Mouse (Mus musculus) layer of hippocampus, adult 9-11 months (tissue): ENCODE results near the gene Il31.
"Not testable (repeated sequence)": the region's sequence is repeated elsewhere in the genome, so short reads cannot be mapped to it uniquely, and the experiment has no call there.

Source experiments
- DNase-seq: peaks from one replicate; pipeline ENCODE4 v3.0.0; 2022

Gene Il31

DNA sequence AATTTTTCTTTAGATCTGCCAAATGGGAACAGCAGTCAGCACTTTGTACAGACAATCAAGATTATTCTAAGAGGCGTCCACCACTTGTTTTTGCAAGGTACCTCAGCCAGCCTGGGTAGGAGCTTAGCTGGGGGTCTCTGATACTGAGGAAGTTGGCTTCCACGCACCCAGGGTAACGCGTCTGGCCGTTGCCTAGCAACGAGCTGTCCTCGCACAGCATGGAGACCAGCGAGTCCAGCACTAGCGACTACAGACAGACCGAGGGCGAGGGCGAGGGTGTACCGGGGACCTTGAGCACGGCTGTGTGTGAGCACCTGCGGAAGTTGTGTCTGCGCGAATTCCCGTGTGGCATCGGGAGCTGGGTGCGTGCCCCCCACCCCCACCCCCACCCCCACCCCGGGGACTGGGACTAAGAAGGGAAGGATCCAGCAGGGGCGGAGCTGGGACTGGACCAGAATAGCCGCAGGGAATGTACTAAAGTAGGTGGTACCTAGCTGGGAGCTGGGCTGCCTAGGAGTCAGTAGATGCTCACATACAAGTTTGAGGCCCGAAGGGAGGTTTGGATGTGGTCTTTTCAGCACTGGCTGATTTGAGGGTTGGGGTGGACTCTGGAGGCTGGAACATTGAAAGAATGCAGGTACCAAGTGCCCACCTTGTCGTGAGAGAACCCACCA is at the start of gene Il31, which contains the start of gene Lrrc43:
Gene Il31 (minus strand): TSS at position 378 of the 674 bp plus-strand sequence.
Gene Lrrc43 (plus strand): TSS at position 194 of the 674 bp plus-strand sequence.
- DNase-seq, result no peak

DNA sequence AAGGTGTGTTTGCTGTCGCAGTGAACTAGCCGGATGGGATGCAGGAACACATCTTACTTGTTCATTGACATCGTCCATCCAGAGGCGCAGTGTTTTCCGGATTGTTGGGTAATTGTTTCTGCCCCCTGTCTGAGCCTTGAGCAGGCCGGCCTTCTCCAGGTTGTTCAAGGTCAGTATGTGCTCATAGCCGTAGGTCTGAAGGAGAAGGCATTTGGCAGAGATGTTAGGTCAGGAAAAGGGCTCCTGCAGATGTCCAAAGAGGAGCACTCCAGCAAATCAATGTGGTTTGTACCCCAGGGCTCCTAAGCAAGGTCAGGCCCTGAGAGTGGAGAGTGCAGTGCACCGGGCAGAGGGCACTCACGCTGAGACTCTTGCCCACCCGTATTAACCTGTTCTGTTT is 44.5 kb upstream of the Il31 start:
- DNase-seq, result no peak

DNA sequence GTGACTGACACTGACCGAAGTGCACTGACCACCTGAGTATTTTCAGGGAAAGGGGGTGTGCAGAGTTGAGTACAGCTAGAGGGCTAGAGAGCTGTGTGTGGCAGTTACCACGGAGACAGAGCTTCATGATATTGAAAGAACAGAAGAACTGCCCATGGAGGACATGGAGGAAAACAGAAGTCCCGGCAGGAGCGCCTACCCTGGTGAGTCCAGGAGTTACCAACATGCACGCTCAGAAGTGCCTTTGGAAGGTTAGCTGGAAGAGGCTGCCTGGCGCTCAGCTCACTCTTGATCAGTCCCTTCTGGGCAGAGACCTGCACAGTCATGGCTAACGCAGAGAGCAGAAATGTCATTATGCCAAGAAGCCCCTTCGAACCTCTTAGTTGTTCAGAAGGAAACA is 40.8 kb upstream of the Il31 start:
- no peak for DNase-seq

DNA sequence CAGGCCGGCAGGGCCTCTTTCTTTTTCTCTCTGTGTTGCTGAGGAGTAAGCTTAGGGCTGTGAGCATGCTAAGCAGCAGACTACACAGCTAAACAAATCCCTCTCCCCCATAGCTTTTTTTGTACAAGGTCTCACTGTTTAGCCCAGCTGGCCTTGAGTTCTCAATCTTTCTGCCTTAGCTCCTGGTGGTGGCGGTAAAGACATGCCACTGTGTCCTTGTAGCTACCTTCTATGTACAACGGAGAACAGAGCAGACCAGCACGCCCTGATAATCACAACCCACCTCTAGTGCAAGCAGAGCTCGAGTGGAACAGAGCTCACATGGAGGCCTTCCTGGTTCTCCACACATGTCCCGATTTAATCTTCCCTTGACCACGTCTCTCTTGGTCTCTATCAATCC is 39.4 kb upstream of the Il31 start:
- no peak for DNase-seq

DNA sequence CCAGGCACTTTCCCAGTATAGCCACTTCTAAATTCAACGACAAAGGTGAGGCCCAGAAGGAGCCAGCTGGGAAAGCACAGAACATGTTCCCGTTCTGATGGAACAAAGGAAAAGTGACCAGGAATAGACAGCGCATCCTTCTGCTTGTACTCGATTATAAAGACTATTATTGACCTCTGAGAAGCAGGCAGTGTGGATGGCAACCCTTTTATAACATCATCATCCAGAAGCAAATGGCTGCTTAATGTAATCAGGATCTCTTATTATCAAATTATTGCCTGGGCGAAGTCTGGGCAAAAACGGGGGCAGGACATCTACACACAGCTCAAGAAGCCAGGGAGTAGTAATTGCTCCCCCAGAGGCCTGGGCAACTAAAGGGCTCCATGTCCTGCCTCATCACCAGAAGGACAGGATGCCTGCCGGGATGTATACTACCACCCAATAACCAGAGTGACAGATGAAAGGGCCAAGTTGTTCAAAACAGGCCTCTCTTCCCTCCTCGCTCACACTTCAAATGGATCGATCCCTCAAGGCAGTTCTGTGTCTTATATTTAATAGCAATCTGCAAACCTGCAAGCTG is 36.7 kb upstream of the Il31 start:
- DNase-seq, result no peak

DNA sequence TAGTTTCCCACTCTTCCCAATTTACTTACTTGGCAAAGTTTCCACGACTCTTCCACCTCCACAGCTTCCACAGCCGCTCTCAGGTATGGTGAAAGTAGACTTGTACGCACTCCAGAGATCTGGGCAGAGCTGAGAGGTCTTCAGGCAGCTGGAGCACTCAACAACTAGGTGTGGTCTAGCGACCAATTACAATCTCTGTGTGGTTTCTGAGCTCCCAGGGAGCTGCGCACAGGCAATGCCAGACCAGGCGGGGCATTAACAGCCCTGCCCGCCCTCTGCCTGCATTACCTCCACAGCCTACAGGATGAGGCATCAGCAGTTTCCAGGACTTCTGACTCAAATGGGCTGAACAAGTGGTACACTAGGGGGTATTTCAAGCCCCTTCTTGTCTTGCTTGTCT is 36.0 kb upstream of the Il31 start, which contains the start of gene Gm49027:
Gene Gm49027 (minus strand): TSS at position 208 of the 400 bp plus-strand sequence.
- no peak for DNase-seq

DNA sequence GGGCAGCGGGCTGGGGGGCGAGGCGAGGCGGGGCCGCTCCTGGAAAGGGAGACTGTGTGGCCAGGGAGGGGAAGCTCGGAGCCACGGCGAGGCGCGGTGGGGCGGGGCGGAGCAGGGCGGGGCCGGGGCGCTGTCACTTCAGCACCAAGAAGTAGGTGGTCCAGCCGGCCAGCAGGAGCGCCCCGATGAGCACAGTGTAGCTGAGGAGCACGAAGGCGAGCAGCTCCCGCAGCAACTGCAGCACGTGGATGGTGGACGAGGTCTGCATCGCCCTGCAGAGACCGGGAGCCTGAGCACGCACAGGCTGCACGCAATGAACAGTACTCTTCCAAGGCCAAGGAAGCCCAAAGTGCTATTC is 35.1 kb upstream of the Il31 start:
- no peak for DNase-seq

DNA sequence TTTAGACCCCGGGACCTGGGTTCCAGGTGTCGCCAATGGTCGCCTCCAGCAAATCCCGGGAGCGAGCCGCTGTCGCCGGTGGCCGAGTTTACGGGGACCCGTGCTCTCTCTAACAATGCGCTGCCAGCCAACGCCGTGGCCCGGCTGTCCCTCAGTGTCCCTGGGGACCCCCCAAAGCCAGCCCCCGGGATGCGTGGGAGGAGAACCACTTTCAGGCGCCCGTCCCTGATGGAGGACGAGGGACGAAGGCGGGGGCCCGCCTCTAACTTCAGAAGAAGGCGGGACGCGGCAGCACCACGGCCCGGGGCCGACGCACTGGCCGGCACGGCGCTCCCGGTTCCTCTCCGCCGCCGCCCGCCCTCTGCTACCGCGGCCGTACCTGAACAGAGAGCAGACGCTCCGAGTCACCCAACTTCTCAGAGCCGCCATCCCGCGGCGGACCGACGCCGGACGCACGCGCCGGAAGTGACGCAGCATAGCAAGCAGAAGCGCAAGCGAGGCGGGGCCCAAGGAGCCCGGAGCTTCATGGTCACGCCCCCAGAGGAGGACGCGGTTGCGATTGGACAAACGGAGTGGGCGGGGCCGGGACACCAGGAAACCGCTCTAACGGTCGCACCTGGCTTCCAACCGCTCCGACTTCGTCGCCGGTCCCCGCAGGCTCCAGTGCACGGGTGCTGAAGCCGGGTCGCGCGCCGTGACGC is 34.6 kb upstream of the Il31 start, which contains the start of gene Diablo:
Gene Diablo (minus strand): TSS at position 485 of the 701 bp plus-strand sequence.
- DNase-seq, result peak; percentile 98

DNA sequence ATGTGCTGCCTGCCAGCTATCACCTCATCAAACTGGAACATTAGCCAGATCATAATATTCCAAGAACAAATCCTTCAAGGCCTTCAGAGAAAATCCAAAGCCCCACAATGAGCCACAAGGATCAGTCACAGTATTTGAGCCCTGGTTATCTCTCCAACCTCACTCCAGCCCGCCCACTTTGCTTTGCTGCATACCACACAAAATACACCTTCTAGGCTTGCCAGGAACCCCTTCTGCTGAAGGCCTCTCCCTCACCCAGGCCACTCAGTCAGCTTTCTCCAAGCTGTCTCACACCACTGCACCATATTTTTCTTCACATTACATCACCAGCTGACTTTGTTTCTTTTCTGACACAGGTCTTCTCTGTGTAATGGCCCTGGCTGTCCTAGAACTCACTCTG is 32.9 kb upstream of the Il31 start:
- DNase-seq, result no peak

DNA sequence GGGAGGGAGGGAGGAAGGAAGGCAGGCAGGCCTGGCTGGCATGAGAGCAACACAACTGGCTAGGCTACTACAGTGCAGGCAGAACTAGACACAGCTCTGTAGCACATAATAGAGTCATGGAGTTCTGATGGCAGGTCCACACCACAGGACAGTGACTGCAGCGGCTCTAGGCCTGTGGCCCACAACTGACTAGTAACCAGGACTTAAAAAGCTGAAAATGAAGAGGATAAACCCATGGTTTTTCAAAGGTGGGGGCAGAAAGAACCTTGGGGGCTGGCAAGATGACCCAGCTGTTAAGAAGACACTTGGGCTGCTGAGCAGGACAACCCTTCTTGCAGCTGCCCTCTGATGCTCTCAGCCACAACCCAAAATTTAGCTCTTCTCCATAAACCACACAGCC is 32.3 kb upstream of the Il31 start:
- no peak for DNase-seq

DNA sequence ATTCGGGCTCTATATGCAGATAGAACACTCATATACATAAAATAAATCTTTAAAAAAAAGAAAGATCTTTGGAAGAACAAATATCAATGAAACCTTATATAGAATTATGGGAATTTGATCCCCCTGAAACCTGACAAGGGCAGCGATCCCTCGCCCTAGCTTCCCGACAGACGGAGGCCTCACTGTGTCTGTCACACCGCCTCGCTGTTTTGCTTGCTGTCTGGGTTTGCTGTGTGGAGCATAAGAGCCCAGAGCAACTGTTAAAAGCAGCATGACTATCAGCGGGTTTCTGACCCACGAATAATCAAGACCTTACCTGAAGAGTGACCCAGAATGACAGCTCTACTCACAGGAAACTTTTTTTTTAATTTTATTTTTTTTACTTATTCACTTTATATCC is 31.4 kb upstream of the Il31 start:
- no peak for DNase-seq

DNA sequence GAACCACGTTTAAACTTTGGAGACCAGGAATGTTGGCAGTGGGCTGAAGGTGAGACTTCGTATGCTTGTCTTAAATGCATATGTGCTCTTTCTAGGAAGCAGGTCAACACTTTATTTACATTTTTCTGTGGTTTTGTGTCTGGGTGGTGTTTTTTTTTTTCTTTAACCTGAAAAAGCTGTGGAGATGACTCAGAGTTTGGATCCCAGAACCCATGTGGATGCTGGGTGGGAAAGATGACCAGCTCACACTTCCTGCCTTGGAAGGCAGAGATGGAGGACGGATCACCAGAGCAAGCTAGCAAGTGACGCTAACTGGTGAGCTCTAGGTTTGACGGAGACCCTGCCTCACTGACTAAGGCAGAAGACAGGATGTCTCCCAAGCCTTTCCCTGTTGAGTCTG is 25.6 kb upstream of the Il31 start:
- no peak for DNase-seq

DNA sequence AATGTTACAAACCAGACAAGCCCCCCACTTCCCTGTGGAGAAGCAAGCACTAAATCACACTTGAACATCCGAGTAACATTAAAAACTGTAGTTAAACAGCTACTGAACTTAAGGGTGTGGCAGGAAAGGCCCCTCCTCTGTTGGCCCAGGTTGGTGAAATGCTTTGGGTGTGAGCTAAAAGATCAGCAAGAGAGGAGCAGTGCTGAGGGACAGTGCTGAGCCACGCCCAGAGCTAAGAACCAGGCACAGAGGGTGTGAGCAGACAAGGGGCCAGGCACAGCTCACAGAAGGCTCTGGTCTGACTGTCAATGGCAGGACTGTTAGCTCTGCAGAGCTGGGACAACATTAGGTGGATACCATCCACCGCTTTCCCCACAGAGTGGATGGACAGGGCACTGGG is 22.8 kb upstream of the Il31 start:
- no peak for DNase-seq

DNA sequence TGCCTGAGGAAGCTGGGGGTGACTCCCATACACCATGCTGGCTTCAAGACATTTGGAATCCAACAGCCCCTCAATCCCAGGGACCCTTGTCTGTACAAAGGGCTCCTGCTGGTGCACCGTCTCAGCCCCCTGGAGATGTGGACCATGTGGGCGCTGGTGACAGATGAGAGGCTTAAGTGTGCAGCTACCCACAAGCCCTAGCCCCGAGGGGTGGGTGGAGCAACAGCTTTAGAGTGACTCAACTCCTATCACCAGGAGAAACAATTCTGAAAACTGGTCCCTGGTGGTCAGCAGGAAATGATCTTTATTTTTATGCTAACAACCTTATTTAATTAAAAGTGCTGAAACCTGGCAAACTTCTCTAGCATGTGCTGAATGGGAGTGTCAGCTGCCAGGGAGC is 22.1 kb upstream of the Il31 start:
- DNase-seq, result not testable (repeated sequence)

DNA sequence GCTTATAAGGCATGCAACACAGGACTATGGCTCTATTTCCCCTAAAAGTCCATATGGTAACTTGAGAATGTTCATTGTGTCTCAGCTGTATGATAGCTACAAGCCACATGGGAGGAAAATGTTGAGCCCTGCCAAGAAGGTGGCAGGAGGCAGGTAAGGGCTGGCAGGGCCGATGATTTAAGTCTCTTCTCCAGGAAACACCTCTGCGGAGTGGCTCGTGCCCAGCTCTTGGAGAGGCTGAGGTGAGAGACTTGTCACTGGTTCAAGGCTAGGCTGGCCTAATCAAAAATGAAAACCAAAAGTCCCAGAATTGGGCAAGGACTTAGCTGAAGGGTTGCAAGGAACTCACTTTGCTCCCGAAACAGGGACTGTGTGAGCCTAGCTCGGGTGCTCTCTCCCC is 20.9 kb upstream of the Il31 start, which contains the start of gene B3gnt4:
Gene B3gnt4 (plus strand): TSS at position 301 of the 400 bp plus-strand sequence.
- DNase-seq, result no peak

DNA sequence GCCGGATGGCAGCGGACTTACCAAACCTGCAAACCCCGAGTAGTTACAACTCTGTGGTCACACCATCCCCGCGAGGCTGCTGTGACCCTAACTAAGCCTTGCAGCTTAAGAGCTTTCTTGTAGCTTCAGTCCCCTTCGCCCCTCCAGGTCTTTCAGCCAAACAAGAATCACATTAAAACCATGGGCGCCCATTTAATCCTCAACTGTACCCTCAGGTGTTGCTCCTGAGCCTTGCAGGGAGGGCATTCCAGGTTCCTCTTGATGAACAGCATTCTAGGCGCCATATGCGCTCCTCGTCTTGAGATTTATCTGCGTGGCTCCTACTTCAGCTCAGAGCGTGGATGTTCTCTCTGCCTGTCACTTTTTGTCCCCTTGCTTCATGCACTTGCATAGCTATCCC is 19.6 kb upstream of the Il31 start:
- DNase-seq, result no peak

DNA sequence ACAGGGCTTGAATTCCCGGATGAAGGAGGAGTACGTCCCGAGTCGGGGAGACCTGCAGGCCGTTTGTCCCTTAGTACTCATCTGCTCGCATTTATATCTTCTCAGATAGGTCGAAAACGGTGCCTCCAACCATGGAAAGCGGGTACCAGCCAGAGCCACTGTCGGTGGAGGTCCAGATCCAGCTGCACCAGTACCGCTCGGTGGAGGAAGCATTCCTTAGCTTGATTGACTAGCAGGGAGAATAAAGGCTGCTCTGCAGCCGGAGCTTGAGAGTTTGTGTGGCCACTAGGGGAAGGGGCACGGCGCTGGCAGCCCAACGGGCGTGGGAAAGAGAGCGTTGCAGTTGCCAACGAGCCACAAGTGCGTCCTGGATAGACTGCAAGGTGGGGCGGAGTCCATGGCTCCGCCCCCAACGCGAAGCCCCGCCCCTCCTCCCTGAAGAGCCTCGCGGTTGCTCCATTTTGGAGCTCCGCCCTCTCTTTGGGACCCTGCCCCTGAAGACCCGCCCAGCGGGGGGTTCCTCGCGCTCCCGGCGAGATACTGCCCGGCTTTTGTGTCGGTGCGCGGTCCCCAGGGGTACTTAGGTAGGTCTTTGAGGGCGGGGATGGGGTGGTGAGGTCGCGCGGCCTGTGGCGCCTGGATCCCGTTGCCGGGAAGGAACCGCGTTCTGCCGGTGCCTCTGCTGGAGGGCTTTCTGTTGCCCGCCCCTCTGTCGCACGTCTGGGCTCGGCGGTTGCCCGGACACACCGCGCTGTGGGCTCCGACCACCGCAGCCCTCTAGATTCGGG is 18.8 kb upstream of the Il31 start:
- DNase-seq, result peak; percentile 84

DNA sequence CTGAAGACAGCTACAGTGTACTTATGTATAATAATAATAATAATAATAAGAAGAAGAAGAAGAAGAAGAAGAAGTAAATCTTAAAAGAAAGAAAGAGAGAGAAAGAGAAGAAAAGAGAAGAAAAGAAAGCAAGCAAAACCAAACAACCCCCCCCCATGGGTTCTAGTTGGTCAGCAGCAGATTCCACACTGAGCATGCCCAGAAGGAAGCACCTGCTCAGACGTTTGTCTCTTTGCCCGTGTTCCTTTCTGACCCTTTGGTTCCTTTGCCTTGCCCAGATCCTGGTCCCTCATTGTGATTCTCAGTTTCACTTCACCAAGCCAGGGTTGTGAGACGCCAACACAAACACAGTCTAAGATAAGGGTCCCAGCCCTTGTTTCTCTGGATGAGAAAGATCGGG is 12.7 kb upstream of the Il31 start:
- no peak for DNase-seq

DNA sequence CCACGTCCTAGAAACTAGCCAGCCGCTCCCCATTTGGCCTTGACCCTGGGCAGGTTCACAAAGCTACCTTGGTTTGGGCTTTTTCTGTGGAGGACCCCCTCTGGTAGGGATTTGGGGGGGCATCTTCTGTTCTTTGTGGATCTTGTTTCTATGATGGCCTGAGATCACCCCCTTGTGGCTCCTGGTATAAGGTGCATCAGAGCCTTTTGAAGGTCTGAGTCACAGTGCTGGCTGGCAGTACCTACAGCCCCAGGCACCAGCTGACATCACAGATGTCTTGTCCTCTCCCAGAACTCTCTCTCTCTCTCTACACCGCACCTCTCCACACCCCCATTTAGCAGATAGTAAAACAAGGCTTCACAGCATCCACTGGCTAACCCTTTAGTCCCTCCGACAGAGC is 10.4 kb upstream of the Il31 start:
- DNase-seq, result peak; percentile 71

DNA sequence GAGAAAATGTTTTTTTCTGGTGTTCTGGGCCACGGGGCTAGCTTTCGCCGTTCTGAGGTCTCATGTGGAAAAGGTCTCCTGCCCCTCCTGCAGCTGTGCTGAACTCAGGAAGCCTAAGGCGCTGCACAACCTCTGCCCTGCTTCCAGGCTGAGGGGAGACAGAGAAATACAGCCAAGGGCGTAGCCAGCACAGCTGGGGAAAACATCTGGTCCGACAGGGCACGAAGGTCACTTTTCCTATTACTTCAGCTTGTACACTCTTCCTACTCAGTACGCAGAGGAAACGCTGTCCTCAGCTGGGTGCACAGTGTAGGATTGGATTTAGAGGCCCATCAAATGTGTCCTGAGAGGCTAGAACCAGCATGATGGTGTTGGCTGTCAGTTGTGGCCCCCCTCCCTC is 646 bp upstream of the Il31 start:
- no peak for DNase-seq

DNA sequence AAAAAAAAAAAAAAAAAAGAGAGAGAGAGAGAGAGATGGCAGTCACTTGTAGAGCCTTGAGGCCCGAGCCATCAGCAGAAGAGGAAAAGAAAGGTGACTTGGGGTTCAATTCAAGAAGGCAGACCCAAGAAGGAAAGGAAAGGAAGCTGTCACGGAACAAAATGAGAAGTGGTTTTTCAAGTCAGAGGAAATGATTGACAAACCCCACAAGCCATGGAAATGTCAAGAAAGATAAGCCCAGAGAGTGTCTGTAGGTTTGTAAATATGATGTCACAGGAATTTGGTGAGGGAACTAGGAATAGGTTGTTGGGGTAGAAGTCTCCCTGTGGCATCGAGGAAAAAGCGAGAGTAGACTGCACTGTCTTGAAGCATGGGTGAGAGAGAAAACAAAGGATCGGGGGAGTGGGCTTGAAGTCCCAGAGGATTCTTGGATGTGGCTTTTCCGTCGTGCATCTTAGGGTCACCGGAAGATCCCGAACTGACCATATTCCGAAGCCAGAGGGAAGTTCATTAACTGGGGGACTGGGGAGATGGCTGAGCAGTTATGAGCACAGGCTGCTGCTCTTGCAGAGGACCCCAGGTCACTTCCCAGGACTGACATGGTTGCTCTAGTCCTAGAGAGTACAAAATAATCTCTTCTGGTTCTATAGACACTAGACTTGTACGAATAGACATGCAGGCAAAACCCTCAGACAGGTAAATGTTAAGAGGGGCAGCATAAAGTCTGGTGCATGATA is 1.5 kb downstream of the Il31 start:
- no peak for DNase-seq

DNA sequence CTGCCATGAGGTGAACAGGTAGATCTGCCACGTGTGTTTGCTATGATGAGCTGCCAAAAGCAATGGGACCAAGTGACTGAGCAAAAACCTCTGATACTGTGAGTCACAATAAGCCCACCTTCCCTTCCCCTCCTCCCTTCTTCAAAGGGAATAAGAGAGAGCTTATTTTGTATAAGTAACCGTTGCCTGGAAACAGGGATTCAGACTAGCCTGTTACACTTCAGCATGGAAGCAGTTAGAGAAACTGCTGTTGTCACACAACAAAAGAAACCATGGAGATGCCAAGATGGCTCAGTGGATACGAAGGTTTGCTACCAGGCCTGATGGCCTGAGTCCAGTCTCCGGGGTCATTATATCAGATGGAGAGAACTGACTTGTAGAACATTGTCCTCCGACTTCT is 15.5 kb downstream of the Il31 start:
- DNase-seq, result no peak
